Mouse (Mus musculus): ENCODE results near the gene Loxl3. TPM values are rescaled to one million over a fixed set of nuclear protein-coding genes. Genes with fewer than 3 reads are reported as not detected.
A peak's percentile ranks its signal among the peaks of the same experiment; 100 is the strongest.

The Loxl3 gene
- total RNA-seq, 4 experiments from 2014 or later: 0.97 to 1.5 (median 1.3) TPM

GRCm38 (mm10) chr6:83053136-83053960 is 19.4 kb downstream of the Loxl3 start:
- no peak for DNase-seq (ENCODE audit: low spot score in 2 of 2)

DNA sequence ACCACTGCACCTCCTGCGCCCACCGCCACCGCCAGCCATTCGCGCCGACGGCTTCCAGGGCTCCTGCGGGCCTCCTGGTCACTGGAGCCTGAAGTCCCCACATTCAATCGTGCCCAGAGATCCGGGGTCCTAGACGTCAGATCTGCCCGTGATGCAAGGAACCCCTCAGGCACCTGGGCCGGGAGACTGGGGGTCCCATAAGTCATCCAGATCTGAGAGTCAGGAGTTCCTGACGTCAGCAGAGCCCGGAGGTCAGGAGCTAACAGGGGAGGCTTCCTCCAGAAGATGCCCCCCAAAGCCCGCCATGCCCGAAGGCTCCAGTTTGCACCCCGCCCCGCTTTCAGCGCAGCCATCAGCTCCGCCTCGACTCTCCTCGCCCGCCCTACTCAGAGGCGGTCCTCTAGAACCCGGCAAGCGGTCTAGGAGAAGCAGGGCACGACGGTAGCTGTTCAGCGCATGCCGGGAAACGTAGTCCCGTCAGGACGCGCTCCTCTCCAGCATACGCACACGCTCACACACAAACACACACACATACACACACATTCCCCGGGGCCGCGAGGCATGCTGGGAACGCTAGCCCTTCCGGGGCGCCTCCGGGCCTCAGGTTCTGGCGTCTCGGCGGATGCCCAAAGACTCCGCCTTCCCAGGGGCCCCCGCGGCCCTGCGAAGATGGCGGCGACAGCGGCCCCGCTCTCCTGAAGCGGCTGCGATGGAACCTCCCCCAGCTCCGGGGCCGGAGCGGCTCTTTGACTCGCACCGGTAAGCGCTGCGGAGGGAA is 20.3 kb downstream of the Loxl3 start, which contains the start of gene Aup1:
Gene Aup1, plus strand, starts transcription at position 448 of the 778 bp plus-strand sequence.
- peak; percentile 93 to 97 for DNase-seq (ENCODE audit: low spot score in 2 of 2)

DNA sequence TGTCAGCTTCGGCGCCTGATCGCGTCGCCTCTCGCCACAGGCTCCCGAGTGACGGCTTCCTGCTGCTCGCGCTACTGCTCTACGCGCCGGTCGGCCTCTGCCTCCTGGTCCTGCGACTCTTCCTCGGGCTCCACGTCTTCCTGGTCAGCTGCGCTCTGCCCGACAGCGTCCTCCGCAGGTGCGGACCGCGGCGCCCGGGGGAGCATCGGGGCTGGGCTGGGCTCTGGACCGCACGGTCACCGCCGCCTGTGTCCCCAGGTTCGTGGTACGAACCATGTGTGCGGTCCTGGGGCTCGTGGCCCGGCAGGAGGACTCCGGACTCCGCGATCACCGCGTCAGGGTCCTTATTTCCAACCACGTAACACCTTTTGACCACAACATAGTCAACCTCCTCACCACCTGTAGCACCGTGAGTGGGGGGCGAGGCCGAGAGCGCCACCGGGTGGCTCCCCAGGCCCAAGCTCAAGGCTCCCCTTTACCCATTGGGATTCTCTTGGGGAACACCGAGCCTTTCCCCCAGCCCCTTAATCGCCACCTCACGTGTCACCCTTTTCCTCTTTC is 21.0 kb downstream of the Loxl3 start, which contains the start of gene Htra2:
Gene Htra2, minus strand, starts transcription at position 403 of the 561 bp plus-strand sequence.
- DNase-seq (ENCODE audit: low spot score in 2 of 2): no peak

GRCm38 (mm10) chr6:83057790-83058189 is 23.8 kb downstream of the Loxl3 start, which contains the start of gene Dqx1:
Gene Dqx1, plus strand, starts transcription at chr6:83057844.
- DNase-seq (ENCODE audit: low spot score in 2 of 2): no peak

GRCm38 (mm10) chr6:83058725-83059124 is 24.8 kb downstream of the Loxl3 start:
- no peak for DNase-seq (ENCODE audit: low spot score in 2 of 2)

- no peak for DNase-seq (ENCODE audit: low spot score in 2 of 2)
These were observed 32.0 kb downstream of the Loxl3 start for GRCm38 (mm10) chr6:83065995-83066394.

DNA sequence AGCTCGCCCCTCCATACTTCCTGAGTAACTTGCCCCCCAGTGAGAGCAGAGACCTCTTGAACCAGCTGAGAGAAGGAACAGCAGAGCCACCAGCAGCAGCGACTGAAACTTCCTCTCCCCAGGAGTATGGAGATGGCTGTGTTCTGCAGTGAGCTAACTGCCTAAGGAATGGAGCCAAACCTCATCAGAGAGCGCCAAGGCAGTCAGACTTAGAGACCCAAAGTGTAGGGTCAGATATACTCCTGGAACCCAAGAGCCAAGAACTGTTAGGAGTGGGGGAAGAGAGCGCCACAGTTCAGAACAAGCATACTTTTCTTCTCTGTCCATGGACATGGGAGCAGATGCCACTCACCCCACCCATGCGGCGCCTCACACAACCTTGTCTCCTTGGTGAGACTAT is 32.5 kb downstream of the Loxl3 start:
- DNase-seq (ENCODE audit: low spot score in 2 of 2): no peak

- no peak for DNase-seq (ENCODE audit: low spot score in 2 of 2)
These were observed 34.2 kb downstream of the Loxl3 start for GRCm38 (mm10) chr6:83068221-83068620.

DNA sequence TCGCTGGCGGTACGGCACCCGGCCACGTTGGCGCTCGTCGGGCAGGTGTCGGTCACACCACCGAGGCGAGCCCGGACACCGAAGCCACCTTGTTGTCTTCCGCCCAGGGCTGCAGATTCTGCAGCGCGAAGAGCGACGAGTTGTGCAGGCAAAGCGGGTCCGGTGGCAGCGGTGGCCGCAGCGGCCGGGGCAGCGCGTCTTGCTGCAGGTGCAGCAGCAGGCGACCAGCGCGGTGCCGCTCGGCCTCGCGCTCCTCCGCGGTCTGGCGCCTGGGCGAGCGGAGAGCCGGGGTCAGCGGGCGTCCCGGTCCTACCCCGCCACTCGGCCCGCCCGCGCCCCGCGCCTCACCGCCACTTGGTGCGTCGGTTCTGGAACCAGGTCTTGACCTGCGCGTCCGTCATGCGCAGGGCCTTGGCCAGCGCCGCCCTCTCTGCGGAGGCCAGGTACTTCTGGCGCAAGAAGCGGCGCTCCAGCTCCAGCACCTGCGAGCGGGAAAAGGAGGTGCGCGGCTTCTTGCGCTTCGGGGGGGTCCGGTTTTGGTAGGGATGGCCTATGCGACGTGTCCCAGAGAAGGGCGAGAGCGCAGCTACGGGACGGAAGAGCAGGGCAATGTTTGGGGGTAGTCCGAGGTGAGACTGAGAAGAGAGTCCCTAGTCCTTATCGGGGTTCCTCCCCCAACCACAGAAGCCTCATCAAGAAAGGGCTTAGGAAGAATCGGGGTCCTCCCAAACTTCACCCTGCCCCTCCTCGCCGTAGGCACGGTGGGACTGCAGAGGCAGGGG is 34.9 kb downstream of the Loxl3 start:
- no peak for DNase-seq (ENCODE audit: low spot score in 2 of 2)

DNA sequence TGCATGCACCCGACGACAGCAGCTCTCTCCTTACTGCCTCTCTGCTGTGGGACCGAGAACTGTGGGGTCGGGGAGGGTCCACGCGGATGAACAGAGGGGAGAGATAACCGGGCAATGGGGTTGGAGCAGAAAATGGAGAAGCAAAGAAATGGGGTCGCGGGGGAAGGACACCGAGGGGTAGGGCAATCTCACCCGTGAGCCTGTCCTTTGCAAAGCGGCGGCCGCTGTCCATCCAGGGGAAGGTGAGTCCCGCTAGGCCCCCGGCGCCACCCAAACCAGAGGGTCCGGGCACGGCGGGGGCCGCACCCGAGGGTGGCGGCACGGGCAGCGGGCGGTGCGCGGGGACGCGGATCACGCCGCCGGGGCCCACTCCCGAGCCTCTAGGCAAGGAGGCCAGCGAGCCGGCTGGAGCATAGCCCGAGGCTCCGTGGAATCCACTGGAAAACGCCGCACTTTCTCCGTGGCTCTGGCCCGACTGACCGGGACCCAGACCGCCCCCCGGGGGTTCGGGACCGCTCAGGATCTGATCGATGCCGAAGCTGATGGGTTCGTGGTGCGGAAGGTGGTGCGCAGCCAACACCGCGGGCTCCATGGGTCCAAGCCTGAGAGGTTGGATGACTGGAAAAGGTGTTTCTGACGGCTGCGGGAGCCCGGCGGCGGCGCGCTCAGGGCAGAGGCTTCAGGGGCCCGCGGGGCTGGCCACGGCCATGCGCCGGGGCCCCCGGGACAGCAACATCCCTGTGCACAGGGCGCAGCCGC is 35.7 kb downstream of the Loxl3 start:
- no peak for DNase-seq (ENCODE audit: low spot score in 2 of 2)

DNA sequence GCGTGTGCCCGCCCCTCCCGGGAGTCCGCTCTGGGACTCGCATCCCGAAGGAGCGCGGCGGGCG is 36.1 kb downstream of the Loxl3 start, which contains the start of gene Tlx2:
Gene Tlx2, minus strand, starts transcription at position 47 of the 64 bp plus-strand sequence.
- DNase-seq (ENCODE audit: low spot score in 2 of 2): no peak

GRCm38 (mm10) chr6:83070311-83071219 is 36.6 kb downstream of the Loxl3 start:
- no peak for DNase-seq (ENCODE audit: low spot score in 2 of 2)

DNA sequence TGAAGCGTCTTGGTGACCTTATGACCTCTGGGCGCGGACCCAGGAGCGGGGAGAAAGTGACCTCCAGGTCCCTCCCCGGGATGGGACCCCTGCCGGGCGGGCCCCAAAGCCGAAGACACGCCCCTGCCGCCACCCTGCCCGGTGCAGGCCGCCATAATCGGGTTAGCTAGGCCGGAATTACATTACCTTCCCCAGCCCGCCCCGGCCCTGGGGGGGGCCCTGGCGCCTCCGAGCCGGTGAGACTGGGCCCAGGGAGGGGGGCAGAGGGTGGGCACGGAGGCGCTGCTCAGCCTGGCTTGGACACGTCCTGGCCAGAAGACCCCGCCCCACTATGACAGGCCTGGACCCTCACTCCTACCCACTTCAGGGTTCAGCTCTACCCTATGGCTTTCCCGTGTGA is 37.2 kb downstream of the Loxl3 start:
- no peak for DNase-seq (ENCODE audit: low spot score in 2 of 2)

GRCm38 (mm10) chr6:83074979-83075378 is 41.0 kb downstream of the Loxl3 start:
- DNase-seq (ENCODE audit: low spot score in 2 of 2): no peak

DNA sequence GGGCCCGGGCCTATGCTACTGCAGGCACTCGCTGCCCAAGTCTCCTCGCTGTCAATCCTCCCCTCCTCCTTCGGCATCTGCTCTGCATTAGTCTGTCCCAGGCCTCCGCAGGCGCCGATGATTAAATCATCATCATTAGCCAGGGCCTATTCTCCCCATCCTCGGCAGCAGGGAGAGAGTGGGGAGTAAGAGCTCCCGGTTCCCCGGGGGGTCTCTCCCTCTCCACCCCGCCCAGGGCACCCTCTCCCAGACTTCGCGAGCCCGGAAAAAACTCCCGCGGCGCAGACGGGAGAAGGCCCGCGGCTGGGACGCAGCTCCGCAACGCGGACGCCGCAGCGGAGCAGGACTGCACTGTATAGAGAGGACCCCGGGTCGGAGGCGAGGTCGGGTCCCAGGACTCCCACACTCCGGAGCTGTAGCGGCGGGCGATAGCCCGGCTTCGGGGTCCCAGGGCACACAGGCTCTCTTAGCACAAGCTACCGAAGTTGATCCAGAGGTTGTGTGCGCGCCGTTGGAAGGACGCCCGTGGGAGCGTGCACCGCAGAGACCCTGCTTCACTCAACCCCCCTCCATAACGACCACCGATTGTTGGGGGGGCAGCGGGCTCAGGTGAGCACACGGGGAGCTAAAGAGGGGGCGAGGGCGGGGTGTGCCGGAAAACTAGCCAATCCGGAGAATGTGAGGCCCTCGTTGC is 43.8 kb downstream of the Loxl3 start, which contains the start of gene Pcgf1:
Gene Pcgf1, plus strand, starts transcription at position 240 of the 694 bp plus-strand sequence.
- no peak for DNase-seq (ENCODE audit: low spot score in 2 of 2)

DNA sequence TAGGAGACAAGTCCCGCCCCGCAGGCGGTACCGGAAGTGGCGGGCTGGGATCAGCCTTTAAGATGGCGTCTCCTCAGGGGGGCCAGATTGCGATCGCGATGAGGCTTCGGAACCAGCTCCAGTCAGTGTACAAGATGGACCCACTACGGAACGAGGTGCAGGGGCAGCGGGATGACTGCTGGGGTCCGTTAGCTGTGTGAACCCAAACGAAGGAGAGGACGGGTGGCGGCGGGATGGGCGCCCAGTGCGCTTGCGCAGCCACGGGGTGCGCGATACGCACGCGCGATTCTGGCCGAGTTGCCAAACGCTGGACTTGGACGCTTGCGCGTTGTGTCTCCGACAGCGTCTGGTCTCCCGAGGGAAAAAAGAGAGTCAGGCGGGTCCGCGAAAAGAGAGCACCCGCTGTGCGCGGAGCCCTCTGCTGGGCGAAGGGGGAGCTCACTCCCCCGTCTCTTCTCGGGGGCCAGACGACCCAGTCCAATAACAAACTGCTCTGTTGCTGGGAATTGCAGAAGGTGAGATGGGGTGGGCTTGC is 44.4 kb downstream of the Loxl3 start:
- peak; percentile 99 to 100 for DNase-seq (ENCODE audit: low spot score in 2 of 2)

DNA sequence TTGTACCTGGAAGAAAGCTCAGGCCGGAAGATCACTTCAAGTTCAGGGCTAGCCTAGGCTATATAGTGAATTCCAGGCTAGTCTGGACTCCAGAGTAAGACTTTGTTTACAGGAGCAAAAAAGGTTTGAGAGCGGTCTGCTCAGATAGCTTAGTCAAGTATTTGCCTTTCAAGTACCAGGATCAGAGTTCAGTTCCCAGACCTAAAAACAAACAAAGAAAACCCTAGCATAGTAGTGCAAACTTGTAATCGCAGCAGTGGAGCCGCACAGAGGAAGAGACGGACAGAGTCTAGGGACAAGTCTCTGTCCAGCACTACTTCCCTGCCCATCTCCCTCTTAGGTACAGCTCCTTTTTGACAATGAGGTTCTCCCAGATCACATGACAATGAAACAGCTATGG is 46.2 kb downstream of the Loxl3 start:
- no peak for DNase-seq (ENCODE audit: low spot score in 2 of 2)

GRCm38 (mm10) chr6:83083497-83083896 is 49.5 kb downstream of the Loxl3 start:
- DNase-seq (ENCODE audit: low spot score in 2 of 2): no peak

- no peak for DNase-seq (ENCODE audit: low spot score in 2 of 2)
These were observed 50.5 kb downstream of the Loxl3 start for GRCm38 (mm10) chr6:83084477-83084876.

All from gastrocnemius, adult 8-10 months (tissue).